Comparison of ENCODE assay signal across 11 mouse cellular contexts in the genomic region with DNA sequence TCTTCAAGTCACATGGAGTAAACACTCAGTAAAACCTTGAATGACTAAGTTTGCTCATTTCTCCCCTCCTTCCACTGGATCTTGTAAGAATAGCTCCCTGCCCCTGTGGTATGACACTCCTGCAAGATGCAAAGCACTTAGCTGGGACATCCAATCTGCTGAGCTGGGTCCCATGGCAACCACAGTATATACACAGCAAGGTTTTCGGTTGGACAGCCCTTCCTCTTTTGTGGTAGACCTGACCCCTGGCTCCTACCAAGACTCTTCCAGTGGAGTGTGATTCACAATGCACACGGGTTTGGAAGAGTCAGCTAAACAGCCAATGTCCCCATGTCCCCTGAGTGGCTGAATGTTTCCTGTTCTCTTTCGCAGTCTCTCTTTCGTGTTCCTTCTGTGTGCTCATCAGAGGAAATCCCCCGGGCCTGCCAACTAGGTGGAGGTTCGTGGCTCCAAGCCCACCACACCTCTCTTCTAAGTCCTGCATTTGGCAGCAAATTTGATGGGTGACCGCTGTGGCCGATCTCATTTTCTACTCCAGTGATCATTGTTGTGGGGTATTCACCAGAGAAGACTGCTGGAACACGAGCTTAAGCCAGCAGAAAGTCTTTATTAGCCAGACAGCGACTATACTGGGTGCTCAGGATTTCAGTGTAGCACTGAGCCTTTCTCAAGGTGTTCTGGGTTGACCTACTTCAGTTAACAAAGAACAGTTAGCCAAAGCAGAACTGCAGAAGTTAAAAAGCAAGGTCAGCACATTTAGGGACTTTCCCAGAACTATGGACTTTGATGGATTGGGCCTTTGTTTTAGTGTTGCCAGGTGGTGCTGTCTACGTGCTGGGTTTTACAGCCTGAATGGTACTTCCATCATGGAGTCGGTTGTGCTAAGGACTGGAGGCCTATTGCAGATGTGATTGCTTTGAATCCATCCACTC. TPM values are rescaled to one million over a fixed set of nuclear protein-coding genes. Genes with fewer than 3 reads are reported as not detected.
DNase-seq lines count a peak whose midpoint lies in the region; ATAC-seq and TF ChIP-seq lines count a peak whose summit lies in the region.
"Had no signal": no experiment of that assay in that cellular context is flagged by ENCODE, and none has a peak within 500 bp of the region (broad histone marks: within the 10 kb centered on the region; RNA-seq: fewer than 3 reads in every experiment).

No protein-coding gene starts in this region.

- H3K27ac ChIP-seq in kidney, embryonic 15.5 days, result peak overlapping the region; percentile 48; the same call in 1 of the 2 replicates
- H3K27ac ChIP-seq in small intestine, adult 2 months (ENCODE audit: insufficient read depth, low read depth, low read length), result 0 out of 2 replicates have a peak overlapping the region, but pooled peaks have one; percentile 24
- H3K27ac ChIP-seq in intestine, postnatal 0 days (ENCODE audit: low read depth, low read length), result no peak overlapping the region
- H3K27ac ChIP-seq: embryonic facial prominence, embryonic 12.5 days; liver, embryonic 15.5 days; neural tube, embryonic 13.5 days had no signal

- no peak overlapping the region for H3K9ac ChIP-seq in kidney, embryonic 15.5 days
- no peak overlapping the region for H3K9ac ChIP-seq in intestine, postnatal 0 days (ENCODE audit: low read depth, low read length)
- H3K9ac ChIP-seq: embryonic facial prominence, embryonic 12.5 days; liver, embryonic 15.5 days; neural tube, embryonic 13.5 days had no signal

- no peak for TF ChIP-seq CTCF in lung, adult 2 months (IDR thresholded peaks at IDR 0.05; ENCODE audit: insufficient read depth, low read length)
- TF ChIP-seq CTCF in small intestine, adult 2 months (IDR thresholded peaks at IDR 0.05; ENCODE audit: extremely low read depth, insufficient read length, insufficient replicate concordance, low read depth, low read length), result no peak
- TF ChIP-seq CTCF in intestine, postnatal 0 days (IDR thresholded peaks at IDR 0.05; ENCODE audit: low read depth), result no peak

- H3K4me3 ChIP-seq in lung, adult 2 months (replicated peaks; ENCODE audit: extremely low read depth, low read depth, low read length), result no peak overlapping the region
- no peak overlapping the region for H3K4me3 ChIP-seq in kidney, embryonic 15.5 days (replicated peaks)
- H3K4me3 ChIP-seq in small intestine, adult 2 months (ENCODE audit: low read depth, low read length), result no peak overlapping the region
- H3K4me3 ChIP-seq in intestine, postnatal 0 days (ENCODE audit: low read depth, low read length), result no peak overlapping the region
- H3K4me3 ChIP-seq: embryonic facial prominence, embryonic 12.5 days; liver, embryonic 15.5 days; neural tube, embryonic 13.5 days had no signal

- H3K27me3 ChIP-seq in kidney, embryonic 15.5 days, result no peaks in the 10 kb centered on the region
- no peaks in the 10 kb centered on the region for H3K27me3 ChIP-seq in small intestine, adult 2 months (ENCODE audit: control insufficient read depth, insufficient read depth, low read length)
- 0 out of 2 replicates have a peak, but pooled peaks cover 2% of the 10 kb centered on the region for H3K27me3 ChIP-seq in intestine, postnatal 0 days (replicated peaks; ENCODE audit: control insufficient read depth, insufficient read depth, low read length)
- H3K27me3 ChIP-seq: embryonic facial prominence, embryonic 12.5 days had no signal

- TF ChIP-seq POLR2A in lung, adult 2 months (IDR thresholded peaks at IDR 0.05; ENCODE audit: borderline replicate concordance, extremely low read depth, low read depth, low read length), result no peak
- TF ChIP-seq POLR2A in small intestine, adult 2 months (IDR thresholded peaks at IDR 0.05; ENCODE audit: low read depth, low read length), result no peak

- peak; percentile 30; the same call in 1 of the 2 replicates for ATAC-seq in kidney, embryonic 15.5 days (replicated peaks; ENCODE audit: low FRiP score)
- no peak for ATAC-seq in intestine, postnatal 0 days

- WGBS in lung, adult 2 months, result 57% methylated on average over 12 of the region's 12 CpGs
- WGBS in kidney, embryonic 15.5 days, result 41% methylated on average over 12 of the region's 12 CpGs
- WGBS in small intestine, adult 2 months, result 61% methylated on average over 12 of the region's 12 CpGs
- WGBS in intestine, postnatal 0 days, result 59% methylated on average over 12 of the region's 12 CpGs

- H3K9me3 ChIP-seq in kidney, embryonic 15.5 days (replicated peaks), result no peaks in the 10 kb centered on the region
- no peaks in the 10 kb centered on the region for H3K9me3 ChIP-seq in intestine, postnatal 0 days (ENCODE audit: control insufficient read depth)
- H3K9me3 ChIP-seq: embryonic facial prominence, embryonic 12.5 days; liver, embryonic 15.5 days; neural tube, embryonic 13.5 days had no signal

- H3K4me1 ChIP-seq in lung, adult 2 months (ENCODE audit: control insufficient read depth, insufficient read depth, low read length), result no peaks in the 10 kb centered on the region
- H3K4me1 ChIP-seq in kidney, embryonic 15.5 days, result peaks cover 21% of the 10 kb centered on the region
- H3K4me1 ChIP-seq in small intestine, adult 2 months (ENCODE audit: control insufficient read depth, insufficient read depth, insufficient read length, low read length), result no peaks in the 10 kb centered on the region
- H3K4me1 ChIP-seq in intestine, postnatal 0 days (replicated peaks; ENCODE audit: control insufficient read depth, insufficient read depth, low read length), result no peaks in the 10 kb centered on the region
- H3K4me1 ChIP-seq: liver, embryonic 15.5 days had no signal

- DNase-seq in cerebellum, postnatal 10 days, result peak; percentile 71 to 75
- no peak for DNase-seq in cerebellum, postnatal 36 days
- DNase-seq in lung, postnatal 4 days, result peak; percentile 43 to 57
- DNase-seq in lung, adult 2 months, result no peak
- DNase-seq in spleen, postnatal 14 days (ENCODE audit: low spot score in 2 of 2), result no peak

- no peaks in the 10 kb centered on the region for H3K36me3 ChIP-seq in kidney, embryonic 15.5 days
- no peaks in the 10 kb centered on the region for H3K36me3 ChIP-seq in small intestine, adult 2 months (ENCODE audit: control insufficient read depth, insufficient read depth, low read length)
- no peaks in the 10 kb centered on the region for H3K36me3 ChIP-seq in intestine, postnatal 0 days (ENCODE audit: control insufficient read depth, insufficient read depth)
- H3K36me3 ChIP-seq: embryonic facial prominence, embryonic 12.5 days; liver, embryonic 15.5 days; neural tube, embryonic 13.5 days had no signal

- no peak overlapping the region for H3K4me2 ChIP-seq in kidney, embryonic 15.5 days
- no peak overlapping the region for H3K4me2 ChIP-seq in intestine, postnatal 0 days (replicated peaks; ENCODE audit: low read depth)
- H3K4me2 ChIP-seq: embryonic facial prominence, embryonic 12.5 days; liver, embryonic 15.5 days; neural tube, embryonic 13.5 days had no signal

RNA-seq across cellular contexts. Expression of gene Wnt11, which starts 29.8 kb away (rescaled TPM):
- 35.1 and 47.3 TPM in 2 replicates for polyA plus RNA-seq in lung, adult 2 months (2012; rRNA removed)
- polyA plus RNA-seq in kidney, embryonic 15.5 days (2015; fragmentation: Nextera tagmentation; extraction: Ambion mirVana), result 35.5 and 36.9 TPM in 2 replicates
- polyA plus RNA-seq in small intestine, adult 2 months (2012; rRNA removed), result 2.8 and 18.6 TPM in 2 replicates
- 0.80 and 1.1 TPM in 2 replicates for polyA plus RNA-seq in intestine, postnatal 0 days (2015; fragmentation: Nextera tagmentation; extraction: Ambion mirVana)

Comparison
In these comparisons a context has a peak if more than half of its experiments do, and no peak if none do; other contexts are left out.
1. DNase-seq: peak in cerebellum, postnatal 10 days (2 of 2) and lung, postnatal 4 days (2 of 2); none in cerebellum, postnatal 36 days (0 of 2), lung, adult 2 months (single experiment) and spleen, postnatal 14 days (0 of 2).